Mouse (Mus musculus) hindbrain, embryonic 14.5 days (tissue): ENCODE data around the gene Parp1. TPM values are rescaled to one million over a fixed set of nuclear protein-coding genes. Genes with fewer than 3 reads are reported as not detected.
A peak's percentile ranks its signal among the peaks of the same experiment; 100 is the strongest.

Experiments used
- ATAC-seq: fragments of 200-750 bp; cut with Nextera tagmentation; 2 replicates; pipeline ENCODE4 v1.8.0; 2017; ENCODE audit warnings: moderate number of reproducible peaks, mild to moderate bottlenecking, moderate TSS enrichment, moderate library complexity; ENCODE audit not compliant: low FRiP score
- DNase-seq: peaks from one replicate; pipeline ENCODE4 v3.0.0-alpha.2; 2015; ENCODE audit warnings: low spot score
- H3K27ac ChIP-seq: fragments of 300-500 bp; sonication (generic); 2 replicates; pipeline ENCODE4 v1.5.1; 2014; ENCODE audit warnings: mild to moderate bottlenecking, moderate library complexity
- H3K27me3 ChIP-seq: fragments of 300-500 bp; sonication (generic); 2 replicates; pipeline ENCODE4 v1.6.1; 2014; ENCODE audit warnings: mild to moderate bottlenecking, low read length, mixed read lengths; ENCODE audit not compliant: control insufficient read depth, insufficient read depth
- H3K36me3 ChIP-seq: fragments of 300-500 bp; sonication (generic); replicated peaks from 2 replicates; pipeline ENCODE4 v1.6.1; 2014; ENCODE audit not compliant: control insufficient read depth, insufficient read depth
- H3K4me1 ChIP-seq: fragments of 300-500 bp; sonication (generic); replicated peaks from 2 replicates; pipeline ENCODE4 v1.6.1; 2014; ENCODE audit warnings: antibody characterized with exemption, low read length, mixed read lengths; ENCODE audit not compliant: control insufficient read depth, insufficient read depth
- H3K4me2 ChIP-seq: fragments of 300-500 bp; sonication (generic); replicated peaks from 2 replicates; pipeline ENCODE4 v1.6.1; 2014; ENCODE audit warnings: mild to moderate bottlenecking, moderate library complexity
- H3K4me3 ChIP-seq: fragments of 300-500 bp; sonication (generic); replicated peaks from 2 replicates; pipeline ENCODE4 v1.5.1; 2014; ENCODE audit warnings: mild to moderate bottlenecking, low read length
- H3K9ac ChIP-seq: fragments of 300-500 bp; sonication (generic); 2 replicates; pipeline ENCODE4 v1.6.1; 2014
- H3K9me3 ChIP-seq: fragments of 300-500 bp; sonication (generic); 2 replicates; pipeline ENCODE4 v1.6.1; 2016; ENCODE audit warnings: low read length; ENCODE audit not compliant: control insufficient read depth
- WGBS: fragments of 180-500 bp; shearing (Covaris S2); extraction: QIAGEN DNeasy Blood & Tissue Kit; methylation state at CpG from one replicate; pipeline ENCODE4 v1.1.7; 2014; 5-methylcytosine and 5-hydroxymethylcytosine counted together
- microRNA-seq: library from miRNA; unstranded; fragments of <30 nt; microRNA quantifications from one replicate; pipeline ENCODE4, GENCODE M21; 2016
- polyA plus RNA-seq: library from polyadenylated mRNA; unstranded; fragments of >200 nt; fragmentation: Nextera tagmentation; extraction: Ambion mirVana; gene quantifications from 2 replicates; pipeline ENCODE4 v1.2.1, GENCODE M21; 2014

Gene Parp1
- polyA plus RNA-seq, 1 experiment from 2014 or later, result 86.8 TPM

DNA sequence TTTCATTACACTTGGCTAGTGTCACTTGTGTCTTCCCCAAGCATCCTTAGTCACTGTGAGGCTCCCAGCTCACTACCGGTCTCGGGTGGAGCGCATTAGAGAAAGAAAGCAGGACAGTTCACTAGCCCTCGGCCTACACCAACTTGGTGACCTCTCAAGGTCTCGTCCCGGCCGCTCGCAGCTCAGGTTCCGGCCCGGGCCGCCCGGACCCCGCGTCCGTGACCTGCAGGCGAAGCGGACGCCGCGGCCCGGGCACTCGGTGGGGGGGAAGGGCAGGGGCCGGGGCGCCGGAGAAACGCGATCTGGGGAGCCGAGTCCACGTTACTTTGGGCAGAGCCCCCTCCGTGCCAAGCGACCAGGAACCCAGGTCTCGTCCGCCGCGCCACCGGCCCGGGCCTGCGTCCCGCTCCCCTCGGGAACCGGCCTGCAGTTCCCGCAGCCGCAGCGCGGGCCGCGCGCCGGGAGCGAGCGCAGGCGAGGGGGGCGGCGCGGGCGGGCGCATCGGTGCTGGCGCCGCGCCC, 71.9 kb downstream of the Parp1 start:
- no peaks in the 10 kb centered on the region for H3K9me3 ChIP-seq
- peak overlapping the region; percentile 91 for H3K27ac ChIP-seq
- WGBS, result under 1% methylated on average over 42 of the region's 61 CpGs
- H3K9ac ChIP-seq, result peak overlapping the region; percentile 94
- ATAC-seq (peak; percentile 79), DNase-seq (peak; percentile 44)
- no peaks in the 10 kb centered on the region for H3K27me3 ChIP-seq
- peaks cover 19% of the 10 kb centered on the region for H3K4me1 ChIP-seq
- H3K4me3 ChIP-seq, result peak overlapping the region; percentile 99
- H3K4me2 ChIP-seq, result peak overlapping the region; percentile 87
- no peaks in the 10 kb centered on the region for H3K36me3 ChIP-seq

- no peaks in the 10 kb centered on the region for H3K9me3 ChIP-seq
- WGBS, result under 1% methylated on average over 47 of the region's 47 CpGs
- H3K27ac ChIP-seq, result peak within 1 kb of the TSS; percentile 91
- peak within 1 kb of the TSS; percentile 99 for H3K4me3 ChIP-seq
- DNase-seq (peak; percentile 95), ATAC-seq (peak; percentile 92)
- H3K4me2 ChIP-seq, result peak within 1 kb of the TSS; percentile 87
- peaks cover 19% of the 10 kb centered on the region for H3K4me1 ChIP-seq
- no peaks in the 10 kb centered on the region for H3K27me3 ChIP-seq
- no peaks in the 10 kb centered on the region for H3K36me3 ChIP-seq
- peak within 1 kb of the TSS; percentile 94 for H3K9ac ChIP-seq
Observed at GRCm38 (mm10) chr1:180641137-180641517, 72.4 kb downstream of the Parp1 start, which contains the start of gene Lin9. Gene Lin9, plus strand, starts transcription at chr1:180641150.

DNA sequence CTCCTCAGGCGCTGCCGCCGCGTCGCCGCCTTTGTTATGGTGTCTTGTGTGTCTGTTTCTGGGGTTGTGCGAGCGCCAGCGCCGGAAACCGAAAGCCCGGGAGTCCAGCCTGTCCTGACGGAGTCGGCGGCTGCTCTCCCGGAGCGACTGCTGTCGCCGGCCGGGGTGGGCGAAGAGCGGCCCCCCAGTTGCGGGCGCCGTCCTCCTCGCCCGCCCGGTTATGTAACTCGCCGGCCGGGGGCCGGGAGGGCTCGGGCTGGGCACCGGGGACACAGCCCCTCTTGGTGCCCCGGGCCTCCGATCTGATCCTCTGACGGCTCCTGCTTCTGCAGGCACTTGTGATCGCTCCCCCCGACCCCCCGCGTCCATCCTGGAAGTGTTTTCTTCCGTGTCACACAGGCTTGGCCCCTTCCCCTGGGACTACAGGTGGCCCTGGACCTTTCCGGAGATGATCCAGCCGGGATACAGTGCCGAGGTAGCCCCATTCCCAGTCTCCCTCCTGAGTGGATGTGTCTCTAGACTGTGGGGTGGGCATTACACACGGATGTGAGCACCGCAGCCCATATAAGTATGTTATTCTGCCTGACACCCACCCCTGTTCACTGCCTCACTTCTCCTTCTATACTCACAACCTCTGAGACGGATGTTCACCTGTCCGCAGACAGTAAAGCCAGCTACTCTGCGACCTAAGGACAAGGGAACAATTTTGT, 72.9 kb downstream of the Parp1 start:
- WGBS, result 4% methylated on average over 49 of the region's 50 CpGs
- DNase-seq, result peak; percentile 26

GRCm38 (mm10) chr1:180642228-180642564, 73.5 kb downstream of the Parp1 start:
- H3K4me1 ChIP-seq, result peaks cover 19% of the 10 kb centered on the region
- peak overlapping the region; percentile 99 for H3K4me3 ChIP-seq
- H3K9me3 ChIP-seq, result no peaks in the 10 kb centered on the region
- no peaks in the 10 kb centered on the region for H3K27me3 ChIP-seq
- H3K4me2 ChIP-seq, result peak overlapping the region; percentile 87
- no peaks in the 10 kb centered on the region for H3K36me3 ChIP-seq
- DNase-seq (no peak), ATAC-seq (no peak)
- 83% methylated on average over 8 of the region's 8 CpGs for WGBS
- H3K27ac ChIP-seq, result no peak overlapping the region
- peak overlapping the region; percentile 94 for H3K9ac ChIP-seq

More for the DNA sequence above, 72.9 kb downstream of the Parp1 start:
- no peaks in the 10 kb centered on the region for H3K9me3 ChIP-seq
- H3K4me3 ChIP-seq, result peak overlapping the region; percentile 99
- peaks cover 19% of the 10 kb centered on the region for H3K4me1 ChIP-seq
- peak; percentile 69 for ATAC-seq
- H3K27ac ChIP-seq, result peak overlapping the region; percentile 91
- H3K27me3 ChIP-seq, result no peaks in the 10 kb centered on the region
- H3K4me2 ChIP-seq, result peak overlapping the region; percentile 87
- peak overlapping the region; percentile 94 for H3K9ac ChIP-seq
- H3K36me3 ChIP-seq, result no peaks in the 10 kb centered on the region

Small RNA genes lying within 50 kb of the gene (microRNA-seq; reads per million reads assigned to microRNA genes)
- not detected for gene Mir6904

Other genes starting within 250 kb of the Parp1 start
- gene Itpkb, start 238.4 kb upstream of the Parp1 start, polyA plus RNA-seq, result 2.7 and 3.0 TPM in 2 replicates
- gene Stum, start 85.4 kb upstream of the Parp1 start, polyA plus RNA-seq, result 15.6 and 16.1 TPM in 2 replicates
- gene Lin9, start 72.2 kb downstream of the Parp1 start, polyA plus RNA-seq, result 10.6 and 11.2 TPM in 2 replicates
- gene Mixl1, start 128.1 kb downstream of the Parp1 start, polyA plus RNA-seq, result 0.16 TPM in 1 of 2 replicates, not detected in the other
- 27.1 and 27.6 TPM in 2 replicates for gene Acbd3, start 157.1 kb downstream of the Parp1 start, polyA plus RNA-seq
- gene H3f3a, start 245.0 kb downstream of the Parp1 start, polyA plus RNA-seq, result 2,816 and 2,951 TPM in 2 replicates